Mouse (Mus musculus) limb, embryonic 14.5 days (tissue): ENCODE results near the gene Runx1. TPM values are rescaled to one million over a fixed set of nuclear protein-coding genes. Genes with fewer than 3 reads are reported as not detected.

ENCODE experiments used
- ATAC-seq: fragments of 200-750 bp; cut with Nextera tagmentation; 2 replicates; pipeline ENCODE4 v1.8.0; 2017; ENCODE audit warnings: low read depth, moderate number of reproducible peaks, moderate TSS enrichment; ENCODE audit not compliant: low FRiP score
- DNase-seq: peaks from one replicate; pipeline ENCODE4 v3.0.0-alpha.2; 2015; ENCODE audit warnings: low spot score
- H3K27ac ChIP-seq: fragments of 300-500 bp; sonication (generic); replicated peaks from 2 replicates; pipeline ENCODE4 v1.5.1; 2014; ENCODE audit warnings: low read depth, mild to moderate bottlenecking, low read length, moderate library complexity, mixed read lengths
- H3K27me3 ChIP-seq: fragments of 300-500 bp; sonication (generic); 2 replicates; pipeline ENCODE4 v1.6.1; 2014; ENCODE audit warnings: low read length, mixed read lengths; ENCODE audit not compliant: control insufficient read depth, insufficient read depth
- H3K36me3 ChIP-seq: fragments of 300-500 bp; sonication (generic); 2 replicates; pipeline ENCODE4 v1.6.1; 2014; ENCODE audit warnings: mild to moderate bottlenecking, low read length, moderate library complexity, mixed read lengths; ENCODE audit not compliant: control insufficient read depth, insufficient read depth
- H3K4me1 ChIP-seq: fragments of 300-500 bp; sonication (generic); 2 replicates; pipeline ENCODE4 v1.6.1; 2014; ENCODE audit warnings: antibody characterized with exemption, low read length, mixed read lengths; ENCODE audit not compliant: control insufficient read depth, insufficient read depth
- H3K4me2 ChIP-seq: fragments of 300-500 bp; sonication (generic); replicated peaks from 2 replicates; pipeline ENCODE4 v1.6.1; 2014; ENCODE audit warnings: low read depth, mild to moderate bottlenecking, low read length, moderate library complexity; ENCODE audit not compliant: severe bottlenecking
- H3K4me3 ChIP-seq: fragments of 300-500 bp; sonication (generic); replicated peaks from 2 replicates; pipeline ENCODE4 v1.5.1; 2014; ENCODE audit warnings: low read length
- H3K9ac ChIP-seq: fragments of 300-500 bp; sonication (generic); 2 replicates; pipeline ENCODE4 v1.6.1; 2014; ENCODE audit warnings: mild to moderate bottlenecking, low read depth, low read length, moderate library complexity; ENCODE audit not compliant: severe bottlenecking
- H3K9me3 ChIP-seq: fragments of 300-500 bp; sonication (generic); 2 replicates; pipeline ENCODE4 v1.6.1; 2016; ENCODE audit warnings: low read length; ENCODE audit not compliant: control insufficient read depth
- POLR2A ChIP-seq: fragments of 200-500 bp; IDR thresholded peaks from 2 replicates; pipeline ENCODE4 v1.8.0; 2012; ENCODE audit warnings: inconsistent platforms, mild to moderate bottlenecking, moderate library complexity, borderline replicate concordance; ENCODE audit not compliant: insufficient read depth, insufficient read length; ENCODE audit errors: extremely low read depth
- WGBS: fragments of 180-500 bp; shearing (Covaris S2); extraction: QIAGEN DNeasy Blood & Tissue Kit; methylation state at CpG from one replicate; pipeline ENCODE4 v1.1.7; 2014; 5-methylcytosine and 5-hydroxymethylcytosine counted together
- polyA plus RNA-seq, 2 experiments: library from polyadenylated mRNA; depleted of rRNA in 1 of 2; stranded (reverse) in 1 of 2; unstranded in 1 of 2; fragments of >200 nt; fragmentation: Nextera tagmentation in 1 of 2; extraction: Ambion mirVana in 1 of 2; gene quantifications; 2 replicates each; pipeline versions ENCODE4 v1.2.1 to v1.2.3; 2012 to 2014

Runx1 gene
- polyA plus RNA-seq, 2 experiments, result 5.2 to 5.5 TPM

DNA sequence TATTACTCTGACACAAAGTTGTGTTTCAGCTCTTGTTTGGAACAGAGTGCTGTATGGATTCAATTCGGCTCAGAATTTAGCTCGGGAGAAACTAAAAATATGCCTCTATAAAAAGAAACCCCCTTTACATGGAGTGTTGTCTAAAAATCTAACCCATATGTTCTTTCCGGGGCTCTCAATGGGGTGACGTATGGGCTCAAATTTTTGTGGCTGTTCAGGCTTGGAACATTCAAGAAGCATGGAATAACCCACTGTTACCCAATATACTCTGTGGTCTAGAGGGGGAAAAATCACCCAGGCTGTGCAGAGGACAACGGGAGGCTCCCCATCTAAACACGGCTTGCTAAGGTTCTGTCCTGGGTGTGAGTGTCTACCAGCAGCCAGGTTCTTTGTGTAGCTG is 106.2 kb downstream of the Runx1 start:
- no peaks in the 10 kb centered on the region for H3K9me3 ChIP-seq
- H3K9ac ChIP-seq, result no peak overlapping the region
- ATAC-seq (peak; percentile 42; the same call in 1 of the 2 replicates), DNase-seq (peak; percentile 44)
- H3K27me3 ChIP-seq, result peaks cover 7% of the 10 kb centered on the region; the same call in 1 of the 2 replicates
- H3K27ac ChIP-seq, result peak overlapping the region; percentile 28; the same call in 1 of the 2 replicates
- H3K4me1 ChIP-seq, result peaks cover 14% of the 10 kb centered on the region
- TF ChIP-seq POLR2A, result no peak
- H3K36me3 ChIP-seq, result no peaks in the 10 kb centered on the region
- 41% methylated on average over 6 of the region's 6 CpGs for WGBS
- H3K4me2 ChIP-seq, result no peak overlapping the region
- H3K4me3 ChIP-seq, result no peak overlapping the region

DNA sequence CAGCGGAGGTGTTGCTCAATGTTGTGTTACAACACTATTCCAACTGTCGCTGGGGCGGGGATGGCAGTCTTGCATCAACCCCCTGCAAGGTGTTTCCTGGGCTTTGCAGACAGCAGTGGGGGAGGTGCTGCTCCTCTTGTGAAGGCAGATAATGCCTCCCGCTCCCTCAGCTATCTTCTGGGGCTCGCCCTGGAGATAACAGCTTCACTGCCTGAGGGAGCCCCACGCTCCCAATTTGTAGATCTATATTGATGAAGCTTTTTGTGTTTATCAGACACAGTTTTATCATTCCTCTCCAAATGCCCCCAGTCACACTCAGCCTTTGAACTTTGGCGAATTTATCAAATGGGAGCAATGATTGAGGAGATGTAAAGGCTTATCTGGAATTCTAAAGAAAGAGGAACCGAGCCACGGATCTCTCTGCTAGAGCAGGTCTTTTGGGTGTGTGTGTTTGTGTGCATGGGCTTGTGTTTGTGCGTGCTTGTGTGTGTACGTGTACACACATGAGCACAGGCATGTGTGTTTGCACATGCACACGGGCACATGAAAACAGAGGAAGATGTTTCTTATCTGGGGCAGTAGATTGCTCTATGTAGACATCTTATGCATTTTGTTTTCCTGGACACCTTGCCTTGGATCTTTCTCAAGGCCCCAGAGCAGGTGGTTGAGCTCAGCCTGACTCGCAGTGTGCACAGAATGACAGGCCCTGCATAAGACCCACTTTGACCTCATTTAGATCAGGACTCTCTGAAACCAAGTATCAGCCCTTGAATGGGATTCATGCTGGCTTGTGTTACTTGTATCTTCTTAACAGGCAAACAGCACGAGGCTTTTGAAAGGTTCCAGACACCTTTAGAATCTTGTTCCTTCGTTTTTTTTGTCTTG is 110.1 kb downstream of the Runx1 start:
- ATAC-seq, result no peak
- H3K27me3 ChIP-seq, result peaks cover 7% of the 10 kb centered on the region; the same call in 1 of the 2 replicates

DNA sequence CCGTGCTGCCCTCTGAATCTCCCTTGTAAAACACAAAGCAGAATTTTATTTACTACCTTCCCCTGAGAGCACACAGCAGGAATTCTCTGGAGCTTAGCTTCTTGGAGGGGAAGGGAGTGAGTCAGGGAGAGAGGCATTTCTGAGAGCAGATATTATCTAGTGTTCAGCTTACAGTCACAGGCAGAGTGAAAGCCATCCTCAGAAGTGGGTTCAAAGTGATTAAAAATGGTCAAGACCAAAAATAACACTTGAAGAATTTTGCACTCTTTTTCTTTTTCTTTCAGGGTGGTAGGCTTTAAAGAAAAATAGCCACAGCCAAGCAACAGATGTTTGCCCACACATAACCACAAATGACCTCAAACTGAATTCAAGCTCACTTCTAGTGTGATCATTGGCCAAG is 115.8 kb downstream of the Runx1 start:
- H3K36me3 ChIP-seq, result no peaks in the 10 kb centered on the region
- H3K9ac ChIP-seq, result no peak overlapping the region
- H3K9me3 ChIP-seq, result no peaks in the 10 kb centered on the region
- H3K27ac ChIP-seq, result no peak overlapping the region
- H3K4me3 ChIP-seq, result no peak overlapping the region
- no peak for DNase-seq
- no peaks in the 10 kb centered on the region for H3K27me3 ChIP-seq
- no peak overlapping the region for H3K4me2 ChIP-seq
- 12% methylated on average over 1 of the region's 1 CpGs for WGBS
- ATAC-seq, result no peak
- H3K4me1 ChIP-seq, result peaks cover 27% of the 10 kb centered on the region
- TF ChIP-seq POLR2A, result no peak

More for the DNA sequence above, 110.1 kb downstream of the Runx1 start:
- no peaks in the 10 kb centered on the region for H3K36me3 ChIP-seq
- 39% methylated on average over 15 of the region's 15 CpGs for WGBS
- H3K9me3 ChIP-seq, result no peaks in the 10 kb centered on the region
- TF ChIP-seq POLR2A, result no peak
- no peak overlapping the region for H3K4me2 ChIP-seq
- H3K27ac ChIP-seq, result no peak overlapping the region
- no peak overlapping the region for H3K9ac ChIP-seq
- no peak for DNase-seq
- no peak overlapping the region for H3K4me3 ChIP-seq
- peaks cover 11% of the 10 kb centered on the region for H3K4me1 ChIP-seq

DNA sequence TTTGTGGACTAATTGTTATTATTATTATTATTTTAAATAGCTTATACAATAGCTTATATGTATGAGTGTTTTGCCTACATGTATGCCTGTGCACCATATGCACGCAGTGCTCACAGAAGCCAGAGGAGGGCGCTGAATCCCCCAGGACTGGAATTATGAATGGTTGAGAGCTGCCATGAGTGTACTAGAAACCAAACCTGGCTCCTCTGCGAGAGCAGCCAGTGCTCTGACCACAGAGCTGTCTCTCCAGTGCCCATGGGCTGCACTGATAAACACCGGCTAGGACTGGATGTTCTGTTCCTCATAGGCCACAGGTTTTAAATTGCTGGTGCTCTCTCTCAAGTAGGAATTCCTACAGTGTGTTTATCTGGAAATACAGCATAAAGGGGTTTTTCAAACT is 117.2 kb downstream of the Runx1 start:
- WGBS, result 66% methylated on average over 4 of the region's 4 CpGs
- H3K4me3 ChIP-seq, result no peak overlapping the region
- no peaks in the 10 kb centered on the region for H3K27me3 ChIP-seq
- no peaks in the 10 kb centered on the region for H3K9me3 ChIP-seq
- H3K9ac ChIP-seq, result no peak overlapping the region
- no peak overlapping the region for H3K4me2 ChIP-seq
- peaks cover 27% of the 10 kb centered on the region for H3K4me1 ChIP-seq
- no peak for DNase-seq
- no peak for TF ChIP-seq POLR2A
- H3K36me3 ChIP-seq, result no peaks in the 10 kb centered on the region
- ATAC-seq, result no peak
- no peak overlapping the region for H3K27ac ChIP-seq

DNA sequence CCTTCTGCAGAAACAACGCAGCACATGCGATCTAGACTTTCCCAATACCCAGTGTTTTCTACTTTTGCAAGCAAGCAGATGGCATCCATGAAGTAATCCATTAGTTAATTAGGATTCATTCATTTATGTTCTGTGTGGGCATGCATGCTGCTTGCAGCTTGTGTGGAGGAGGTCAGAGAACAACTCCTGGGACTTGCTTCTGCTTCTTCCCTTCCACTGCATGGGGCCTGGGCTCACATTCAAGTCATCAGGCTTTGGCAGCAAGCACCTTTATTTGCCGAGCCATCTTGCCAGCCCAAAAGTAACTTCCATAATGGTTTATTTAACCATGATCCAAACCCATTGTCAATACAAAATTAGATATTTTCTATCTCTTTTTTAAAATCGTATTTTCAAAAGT is 118.2 kb downstream of the Runx1 start:
- peaks cover 27% of the 10 kb centered on the region for H3K4me1 ChIP-seq
- H3K4me3 ChIP-seq, result no peak overlapping the region
- ATAC-seq, result no peak
- no peaks in the 10 kb centered on the region for H3K36me3 ChIP-seq
- no peak overlapping the region for H3K4me2 ChIP-seq
- TF ChIP-seq POLR2A, result no peak
- no peaks in the 10 kb centered on the region for H3K27me3 ChIP-seq
- H3K27ac ChIP-seq, result no peak overlapping the region
- H3K9me3 ChIP-seq, result no peaks in the 10 kb centered on the region
- no peak for DNase-seq
- WGBS, result 79% methylated on average over 4 of the region's 4 CpGs
- no peak overlapping the region for H3K9ac ChIP-seq
